Mouse (Mus musculus): ENCODE measurements around the gene Prss46.

Prss46 gene

GRCm38 (mm10) chr9:110858967-110859596 lies 14.8 kb downstream of the Prss46 start:
- no peak for DNase-seq (ENCODE audit: low read depth, low spot score)

DNA sequence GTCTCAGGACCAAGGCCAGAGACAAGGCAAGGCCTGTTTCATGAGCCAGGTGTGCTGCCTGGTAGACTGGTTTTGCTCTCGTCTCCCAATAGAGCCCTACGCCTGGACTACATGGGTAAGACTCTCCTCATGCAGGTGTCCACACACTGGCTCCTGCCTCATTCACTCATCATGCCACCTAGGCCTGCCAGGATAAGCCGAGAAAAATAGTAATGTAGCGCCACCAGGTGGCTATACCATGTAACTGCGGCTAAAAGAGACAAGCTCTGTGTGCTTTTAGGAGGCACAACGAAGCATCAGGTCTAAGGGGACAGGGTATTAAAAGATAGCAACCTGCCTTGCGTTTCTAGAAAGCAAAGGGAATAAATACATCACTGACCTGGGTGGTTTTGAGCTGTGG lies 26.7 kb downstream of the Prss46 start:
- peak; percentile 23 for DNase-seq (ENCODE audit: low read depth, low spot score)

GRCm38 (mm10) chr9:110873681-110874659 lies 29.7 kb downstream of the Prss46 start:
- DNase-seq (ENCODE audit: low read depth, low spot score): peak; percentile 21

GRCm38 (mm10) chr9:110874660-110875191 lies 30.4 kb downstream of the Prss46 start:
- no peak for DNase-seq (ENCODE audit: low read depth, low spot score)

GRCm38 (mm10) chr9:110875288-110875695 lies 31.0 kb downstream of the Prss46 start:
- no peak for DNase-seq (ENCODE audit: low read depth, low spot score)

DNA sequence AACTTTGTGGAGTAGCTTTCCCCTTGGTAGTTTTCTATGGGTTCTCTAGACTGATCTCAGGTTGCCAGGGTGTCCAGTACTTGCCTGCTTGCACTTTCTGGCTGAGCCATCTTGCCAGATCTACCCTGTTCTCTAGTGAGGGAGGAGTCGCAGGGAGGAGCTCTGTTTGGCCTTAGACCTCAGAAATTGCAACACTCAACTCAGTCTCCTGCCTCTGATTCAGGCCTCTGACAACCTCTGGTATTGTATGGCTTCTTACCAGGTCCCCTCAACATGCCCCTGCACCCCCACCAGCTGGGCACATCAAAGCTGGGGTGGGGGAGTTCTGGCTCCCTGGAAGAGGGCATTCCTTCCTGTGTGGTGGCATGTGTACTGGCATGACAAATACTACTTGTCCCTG lies 33.0 kb downstream of the Prss46 start:
- DNase-seq (ENCODE audit: low read depth, low spot score): no peak

DNA sequence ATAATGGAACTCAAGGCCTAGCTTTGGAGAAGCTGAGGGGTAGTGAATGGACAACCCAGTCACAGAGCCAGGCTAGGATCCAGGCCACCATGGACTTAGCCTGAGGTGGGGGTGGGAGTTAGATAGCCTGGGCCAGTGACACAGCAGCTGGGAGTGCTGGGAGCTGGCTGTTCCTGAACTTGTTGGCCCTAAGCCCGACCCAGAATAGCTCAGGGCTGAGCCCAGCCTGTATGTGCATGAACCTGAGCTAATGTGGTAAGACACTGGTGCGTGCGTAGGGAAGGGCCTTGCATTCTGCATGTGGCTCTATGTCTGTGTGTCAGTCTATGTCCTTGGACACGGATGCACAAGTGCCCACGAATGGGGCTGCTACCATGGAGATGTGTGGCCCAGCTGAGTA lies 33.6 kb downstream of the Prss46 start:
- no peak for DNase-seq (ENCODE audit: low read depth, low spot score)

DNA sequence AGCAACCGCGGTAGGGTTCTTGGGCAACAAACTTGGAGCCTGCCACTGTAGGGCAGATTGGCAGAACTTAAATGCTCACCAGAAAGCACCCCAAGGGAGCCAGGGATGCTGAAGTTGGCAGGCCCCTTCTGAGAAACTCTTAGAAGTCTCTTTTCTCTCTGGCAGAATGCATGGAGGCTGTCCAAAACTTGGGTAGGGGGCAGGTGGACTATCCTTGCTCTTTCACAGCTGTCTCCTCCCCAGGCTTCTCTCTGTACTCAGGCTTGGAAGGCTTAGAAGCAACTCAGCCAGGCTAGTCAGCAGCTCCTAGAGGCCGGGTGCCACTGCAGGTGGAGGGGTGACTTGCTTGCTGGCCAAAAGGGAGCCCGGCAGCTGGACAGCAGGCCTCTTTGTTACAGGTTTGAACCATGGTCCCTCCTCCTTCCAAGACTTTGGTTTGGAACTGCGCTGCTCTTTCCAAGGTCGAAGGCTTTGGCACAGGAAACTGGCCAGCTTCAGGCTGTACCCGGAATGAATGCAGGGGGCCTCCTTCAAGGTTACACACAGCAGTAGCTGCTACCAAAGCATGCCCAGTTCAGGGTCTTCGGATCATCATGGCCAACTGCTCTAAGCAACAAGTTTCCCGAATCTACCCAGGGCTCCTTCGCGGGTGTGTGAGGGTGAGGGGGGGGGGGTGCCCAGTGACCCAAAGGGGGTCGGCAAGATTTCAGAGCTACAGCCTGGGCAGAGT lies 35.0 kb downstream of the Prss46 start, which contains the start of gene Als2cl:
Gene Als2cl, plus strand, starts transcription at position 680 of the 730 bp plus-strand sequence.
- no peak for DNase-seq (ENCODE audit: low read depth, low spot score)

DNA sequence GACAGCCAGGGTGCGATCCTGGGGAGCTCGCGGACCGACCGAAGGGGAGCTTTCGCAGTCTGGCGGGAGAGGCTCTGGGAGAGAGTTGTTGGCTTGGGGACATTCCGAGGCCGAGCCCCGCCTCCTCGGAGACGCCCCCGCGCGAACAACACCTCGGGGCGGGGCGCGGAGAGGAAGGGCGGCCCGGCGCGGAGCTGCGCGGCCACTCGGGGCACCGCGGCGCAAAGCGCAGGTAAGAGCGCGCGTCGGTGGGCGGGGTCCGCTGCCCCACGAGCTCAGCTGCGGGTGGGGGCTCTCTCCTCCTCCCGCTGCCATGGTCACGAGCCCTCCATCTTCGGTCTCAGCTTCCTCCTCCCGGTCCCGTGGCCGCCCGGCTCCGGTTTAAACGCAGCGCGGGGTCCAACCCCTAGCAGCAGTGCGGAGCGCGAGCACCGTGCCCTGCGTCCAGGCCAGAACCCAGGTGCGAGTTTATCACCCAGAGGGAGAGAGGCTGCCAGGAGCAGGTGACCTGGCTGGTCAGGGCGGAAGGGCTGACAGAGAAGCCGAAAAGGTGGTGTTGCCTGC lies 35.8 kb downstream of the Prss46 start, which contains the start of gene Tmie:
Gene Tmie, minus strand, starts transcription at position 116 of the 564 bp plus-strand sequence.
- DNase-seq (ENCODE audit: low read depth, low spot score): no peak

GRCm38 (mm10) chr9:110880772-110881171 lies 36.5 kb downstream of the Prss46 start:
- no peak for DNase-seq (ENCODE audit: low read depth, low spot score)

DNA sequence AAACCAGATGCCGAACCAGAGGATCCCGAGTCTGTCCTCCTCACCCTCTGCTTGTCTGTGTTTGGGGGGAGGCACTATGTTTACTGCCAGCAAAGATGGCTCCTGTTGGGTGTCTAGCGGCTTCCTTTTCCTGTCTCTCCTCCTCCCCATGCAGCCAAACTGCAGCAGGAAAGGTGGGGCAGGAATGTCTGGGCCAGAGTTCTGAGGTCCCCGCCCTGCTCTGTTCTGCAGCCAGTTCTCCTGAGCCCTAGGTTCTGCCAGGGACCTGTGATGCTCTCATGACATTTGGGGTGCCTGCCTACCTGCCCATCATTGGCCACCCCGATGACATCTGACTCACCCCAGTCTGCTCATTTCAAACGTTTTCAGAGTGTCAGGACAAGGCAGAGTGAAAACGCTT lies 37.6 kb downstream of the Prss46 start:
- DNase-seq (ENCODE audit: low read depth, low spot score): no peak

DNA sequence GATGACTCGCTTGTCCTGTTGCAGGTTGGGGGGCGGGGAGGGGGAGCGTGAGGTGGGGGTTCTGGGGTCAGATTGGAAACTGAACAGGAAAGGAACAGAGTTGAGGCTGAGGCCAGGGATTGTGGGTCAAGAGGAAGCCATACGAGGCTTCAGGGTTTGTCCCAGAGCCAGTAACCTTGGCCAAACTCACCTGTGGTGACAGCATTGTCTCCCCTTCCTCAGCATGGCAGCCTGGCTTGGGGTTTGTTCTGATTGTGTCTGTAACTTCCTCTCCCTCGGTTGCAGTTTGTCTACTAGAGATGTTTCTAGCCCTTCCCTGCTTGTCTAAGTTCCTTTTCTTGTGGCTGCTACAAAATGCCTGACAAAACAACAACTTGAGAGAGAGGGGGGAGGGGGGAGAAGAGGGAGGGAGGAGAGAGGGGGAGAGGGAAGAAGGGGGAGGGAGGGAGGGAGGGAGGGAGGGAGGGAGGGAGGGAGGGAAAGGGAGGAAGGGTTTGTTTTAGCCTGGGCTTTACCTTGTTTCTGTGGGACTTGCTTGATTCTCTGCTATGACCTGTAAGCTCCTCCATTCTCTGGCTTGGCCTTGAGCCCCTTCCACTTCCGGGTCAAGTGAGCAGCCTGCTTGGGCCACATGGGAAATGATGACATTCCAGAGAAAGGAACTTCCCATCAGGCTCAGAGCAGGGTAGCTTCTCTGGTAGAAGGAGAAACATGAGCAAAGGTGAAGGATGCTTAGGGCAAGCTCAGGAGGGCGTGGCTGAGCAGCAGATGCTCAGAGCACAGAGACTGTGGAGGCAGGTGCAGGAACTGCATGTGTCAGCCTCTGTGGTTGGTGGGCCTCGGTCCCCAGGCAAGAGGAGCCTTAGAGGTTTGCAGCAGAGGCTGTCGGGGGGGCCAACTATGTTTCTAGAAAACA lies 43.3 kb downstream of the Prss46 start:
- DNase-seq (ENCODE audit: low read depth, low spot score): no peak

- no peak for DNase-seq (ENCODE audit: low read depth, low spot score)
Observed at GRCm38 (mm10) chr9:110888935-110889334, 44.6 kb downstream of the Prss46 start.

DNA sequence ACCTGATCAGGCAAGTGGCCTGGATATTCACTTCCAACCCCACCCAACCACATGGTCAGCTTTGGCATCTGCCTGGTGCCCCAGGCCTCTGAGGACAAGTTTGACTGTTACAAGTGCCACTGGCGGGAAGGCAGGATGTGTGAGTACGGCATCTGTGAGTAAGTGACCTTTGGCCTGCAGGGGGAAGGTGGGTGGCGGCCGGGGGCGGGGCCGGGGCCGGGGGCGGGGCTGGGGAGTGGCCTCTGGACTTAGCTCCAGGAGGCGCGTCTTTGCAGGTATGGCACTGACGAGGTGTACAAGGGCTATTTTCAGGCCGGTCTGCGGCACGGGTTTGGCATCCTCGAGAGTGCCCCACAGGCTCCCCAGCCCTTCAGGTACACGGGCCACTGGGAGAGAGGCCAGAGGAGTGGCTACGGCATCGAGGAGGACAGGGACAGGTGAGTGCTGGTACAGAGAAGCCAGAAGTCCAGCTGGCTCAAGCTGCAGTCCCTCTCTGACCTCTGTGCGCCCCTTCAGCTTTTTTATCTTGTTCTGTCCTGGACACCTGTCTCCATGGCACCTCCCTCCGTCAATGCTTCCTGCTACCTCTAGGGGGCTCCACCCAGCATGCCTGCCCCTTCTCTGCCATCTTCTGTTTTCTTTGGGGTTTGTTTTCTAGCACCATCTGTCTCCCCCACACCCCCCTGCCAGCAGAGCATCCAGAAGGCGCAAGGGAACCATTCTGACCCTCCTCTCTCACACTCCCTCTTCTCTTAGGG lies 45.9 kb downstream of the Prss46 start:
- DNase-seq (ENCODE audit: low read depth, low spot score): no peak

DNA sequence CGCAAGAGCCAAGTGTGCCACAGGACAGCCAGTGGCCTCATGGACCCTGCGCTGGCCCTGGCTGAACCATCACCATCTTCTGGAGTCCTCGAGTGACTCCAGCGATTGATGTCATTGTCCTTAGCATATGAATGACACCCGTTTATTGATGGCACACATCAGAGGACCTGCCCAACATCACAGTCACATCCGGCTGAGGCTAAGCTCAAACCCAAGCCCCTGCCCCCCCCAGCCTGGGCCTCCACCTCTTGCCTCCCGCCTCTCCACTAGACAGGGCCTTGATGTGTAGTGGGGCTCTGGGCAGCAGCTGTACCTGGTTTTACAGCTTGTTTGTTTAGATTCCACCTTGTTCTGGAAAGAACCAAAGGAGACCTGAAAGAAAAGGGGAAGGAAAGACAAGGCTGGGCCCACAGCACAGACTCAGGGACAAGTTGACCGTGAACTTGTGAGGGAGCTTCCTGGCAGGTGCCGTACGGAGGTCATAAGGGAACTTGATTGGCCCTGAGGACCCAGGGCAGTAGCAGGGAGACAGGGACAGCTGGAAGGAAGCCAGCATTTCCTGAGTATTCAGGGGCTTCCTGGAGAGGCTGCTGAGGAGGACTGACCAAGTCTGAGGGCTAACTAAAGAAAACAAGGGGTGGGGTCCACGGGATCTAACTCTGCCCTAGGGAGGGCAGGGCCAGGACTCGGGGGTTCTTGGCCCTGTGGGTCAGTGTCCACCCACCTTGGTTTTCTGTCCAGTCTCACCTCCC lies 46.9 kb downstream of the Prss46 start:
- DNase-seq (ENCODE audit: low read depth, low spot score): no peak

DNA sequence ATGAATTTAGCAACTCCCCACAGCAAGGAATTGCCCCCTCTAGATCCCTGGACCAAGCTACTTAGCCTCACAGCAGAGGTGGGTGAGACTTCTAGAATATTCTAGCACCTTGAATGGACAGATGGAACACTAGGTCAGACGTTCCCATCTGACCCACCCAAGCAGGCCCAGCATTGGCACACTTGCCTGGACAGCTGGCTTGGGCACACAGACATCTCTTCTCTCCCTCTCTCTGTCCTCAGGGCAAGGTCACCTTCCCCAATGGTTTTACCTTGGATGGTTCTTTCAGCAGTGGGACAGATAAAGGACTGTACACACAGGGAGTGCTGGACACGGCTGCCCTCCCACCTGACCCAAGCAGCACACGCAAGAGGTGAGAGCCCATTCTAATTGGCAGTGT lies 48.2 kb downstream of the Prss46 start:
- DNase-seq (ENCODE audit: low read depth, low spot score): no peak

DNA sequence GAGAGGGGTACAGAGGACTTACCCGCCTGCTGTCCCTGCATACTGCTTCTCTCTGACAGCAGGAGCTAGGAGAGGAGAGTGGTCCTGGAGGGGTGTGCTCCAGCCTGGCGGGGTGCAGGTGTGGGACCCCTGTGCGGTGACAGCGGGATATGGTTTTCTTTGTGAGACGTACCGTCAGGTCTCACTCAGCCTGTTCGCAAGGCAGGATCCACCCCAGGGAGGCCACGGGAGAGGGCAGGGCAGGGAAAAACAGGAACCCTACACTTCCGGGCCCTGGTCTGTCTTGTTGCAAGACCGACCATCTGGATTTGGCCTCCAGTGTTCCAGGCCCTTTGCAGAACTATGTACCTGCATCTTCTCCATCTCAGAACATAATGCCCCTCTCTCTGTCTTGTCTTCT lies 49.1 kb downstream of the Prss46 start:
- no peak for DNase-seq (ENCODE audit: low read depth, low spot score)

DNA sequence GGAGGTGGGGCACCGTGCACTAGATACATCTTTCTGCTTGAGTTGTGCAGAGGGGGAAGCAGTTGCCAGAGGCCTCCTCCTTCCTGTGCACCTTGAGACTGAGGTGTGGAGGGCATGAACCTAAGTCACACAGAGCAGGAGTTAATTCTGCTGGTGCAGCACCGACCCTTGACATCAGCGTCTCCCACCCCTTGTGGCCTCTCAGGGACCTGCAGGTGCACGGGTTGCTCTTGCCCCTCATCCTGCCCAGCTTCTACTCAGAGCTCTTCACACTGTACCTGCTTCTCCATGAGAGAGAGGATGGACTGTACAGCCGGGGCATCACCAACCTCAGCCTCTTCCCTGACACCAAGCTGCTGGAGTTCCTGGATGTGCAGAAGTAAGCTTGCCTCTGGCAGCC lies 51.2 kb downstream of the Prss46 start:
- no peak for DNase-seq (ENCODE audit: low read depth, low spot score)

DNA sequence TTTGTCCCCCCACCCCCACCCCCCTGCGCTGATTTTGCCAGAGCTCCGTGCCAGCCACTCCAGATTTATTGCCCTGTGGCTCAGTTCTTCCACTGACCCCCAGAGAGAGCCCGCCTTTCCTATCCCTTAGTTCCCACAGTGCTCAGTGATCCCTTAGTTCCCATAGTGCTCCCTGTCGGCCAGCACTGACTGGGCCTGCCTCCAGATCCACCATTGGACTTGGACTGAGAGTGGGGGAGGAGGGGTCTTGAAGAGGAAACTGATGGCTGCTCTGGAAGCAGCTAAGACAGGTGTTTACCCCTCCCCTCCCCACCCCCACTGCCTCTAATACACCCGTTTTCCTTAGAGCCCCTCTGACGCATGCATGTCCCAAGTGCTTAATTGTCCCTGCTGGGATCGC lies 51.7 kb downstream of the Prss46 start:
- DNase-seq (ENCODE audit: low read depth, low spot score): no peak
